Mouse (Mus musculus) liver, embryonic 14.5 days (tissue): ENCODE results near the gene Slc3a1.

Experiments used
- CTCF ChIP-seq: IDR thresholded peaks from 2 replicates; pipeline ENCODE4 v1.5.1; 2016; ENCODE audit warnings: antibody characterized with exemption, low read depth, control low read depth
- EP300 ChIP-seq: IDR thresholded peaks from 2 replicates; pipeline ENCODE4 v1.6.1; 2016; ENCODE audit warnings: antibody characterized with exemption, low read depth

GRCm38 (mm10) chr17:85033087-85033486 lies 4.9 kb downstream of the Slc3a1 start:
- TF ChIP-seq CTCF (no peak), EP300 (no peak)
